Comparison of ENCODE assay signal across 8 mouse cellular contexts in genomic region chr14:115040091-115040571, GRCm38 (mm10). TPM values are rescaled to one million over a fixed set of nuclear protein-coding genes. Genes with fewer than 3 reads are reported as not detected.
DNase-seq lines count a peak whose midpoint lies in the region; ATAC-seq and TF ChIP-seq lines count a peak whose summit lies in the region.

No protein-coding gene starts in this region.

- DNase-seq in heart, adult 8-10 months (ENCODE audit: low spot score), result no peak
- DNase-seq in CD8-positive naive resting alpha-beta T cell, adult 2 months (ENCODE audit: low read depth in 2 of 2, low spot score in 2 of 2), result peak; percentile 25 to 37
- DNase-seq in c-Kit-positive CD71-positive TER-119-positive erythroid progenitor cells, embryonic 14.5 days (ENCODE audit: low spot score), result peak; percentile 64
- no peak for DNase-seq in hindbrain, embryonic 10.5 days (ENCODE audit: low spot score)
- no peak for DNase-seq in liver, postnatal 0 days
- no peak for DNase-seq in right cerebral cortex, postnatal 36 days (ENCODE audit: low spot score in 2 of 2)

- peaks cover 25% of the 10 kb centered on the region for H3K4me1 ChIP-seq in heart, embryonic 15.5 days (replicated peaks)
- H3K4me1 ChIP-seq in hindbrain, embryonic 10.5 days (replicated peaks), result peaks cover 22% of the 10 kb centered on the region
- H3K4me1 ChIP-seq in liver, postnatal 0 days (ENCODE audit: insufficient read depth), result peaks cover 15% of the 10 kb centered on the region
- H3K4me1 ChIP-seq in stomach, embryonic 16.5 days (ENCODE audit: control insufficient read depth, insufficient read depth, low read length), result peaks cover 11% of the 10 kb centered on the region

- WGBS in heart, embryonic 15.5 days, result 2% methylated on average over 29 of the region's 30 CpGs
- 3% methylated on average over 30 of the region's 30 CpGs for WGBS in hindbrain, embryonic 10.5 days
- 2% methylated on average over 26 of the region's 30 CpGs for WGBS in liver, postnatal 0 days (ENCODE audit: insufficient replicate concordance)
- WGBS in stomach, embryonic 16.5 days, result under 1% methylated on average over 29 of the region's 30 CpGs

- H3K27ac ChIP-seq in heart, embryonic 15.5 days, result peak overlapping the region; percentile 96
- H3K27ac ChIP-seq in hindbrain, embryonic 10.5 days, result peak overlapping the region; percentile 100
- peak overlapping the region; percentile 96 for H3K27ac ChIP-seq in liver, postnatal 0 days (ENCODE audit: low read depth)
- H3K27ac ChIP-seq in stomach, embryonic 16.5 days (ENCODE audit: low read length), result peak overlapping the region; percentile 53

- H3K9me3 ChIP-seq in heart, embryonic 15.5 days (replicated peaks), result no peaks in the 10 kb centered on the region
- H3K9me3 ChIP-seq in hindbrain, embryonic 10.5 days, result no peaks in the 10 kb centered on the region
- H3K9me3 ChIP-seq in liver, postnatal 0 days (ENCODE audit: low read length), result no peaks in the 10 kb centered on the region
- no peaks in the 10 kb centered on the region for H3K9me3 ChIP-seq in stomach, embryonic 16.5 days (replicated peaks; ENCODE audit: control insufficient read depth, low read length)

- no peak for TF ChIP-seq CTCF in liver, postnatal 0 days (IDR thresholded peaks at IDR 0.05; ENCODE audit: low read depth)

- TF ChIP-seq EP300 in liver, postnatal 0 days (IDR thresholded peaks at IDR 0.05; ENCODE audit: low read depth), result no peak

- H3K4me3 ChIP-seq in heart, embryonic 15.5 days, result peak overlapping the region; percentile 91
- H3K4me3 ChIP-seq in hindbrain, embryonic 10.5 days, result peak overlapping the region; percentile 91
- H3K4me3 ChIP-seq in liver, postnatal 0 days (ENCODE audit: low read depth, low read length), result peak overlapping the region; percentile 67
- H3K4me3 ChIP-seq in stomach, embryonic 16.5 days (replicated peaks; ENCODE audit: low read length), result peak overlapping the region; percentile 80

- peak overlapping the region; percentile 98 for H3K4me2 ChIP-seq in heart, embryonic 15.5 days
- H3K4me2 ChIP-seq in liver, postnatal 0 days (ENCODE audit: low read depth, low read length), result peak overlapping the region; percentile 73
- peak overlapping the region; percentile 88 for H3K4me2 ChIP-seq in stomach, embryonic 16.5 days (ENCODE audit: low read depth, low read length)

- peaks cover 16% of the 10 kb centered on the region for H3K36me3 ChIP-seq in heart, embryonic 15.5 days
- H3K36me3 ChIP-seq in hindbrain, embryonic 10.5 days, result peaks cover 25% of the 10 kb centered on the region
- peaks cover 17% of the 10 kb centered on the region for H3K36me3 ChIP-seq in liver, postnatal 0 days (replicated peaks; ENCODE audit: insufficient read depth, low read length)
- peaks cover 4% of the 10 kb centered on the region; the same call in 1 of the 2 replicates for H3K36me3 ChIP-seq in stomach, embryonic 16.5 days (ENCODE audit: control insufficient read depth, insufficient read depth, low read length)

- no peaks in the 10 kb centered on the region for H3K27me3 ChIP-seq in heart, embryonic 15.5 days
- H3K27me3 ChIP-seq in hindbrain, embryonic 10.5 days (ENCODE audit: insufficient read depth, poor library complexity, severe bottlenecking), result peaks cover 9% of the 10 kb centered on the region
- 0 out of 2 replicates have a peak, but pooled peaks cover 3% of the 10 kb centered on the region for H3K27me3 ChIP-seq in liver, postnatal 0 days (ENCODE audit: insufficient read depth, low read length)
- peaks cover 2% of the 10 kb centered on the region; the same call in 1 of the 2 replicates for H3K27me3 ChIP-seq in stomach, embryonic 16.5 days (ENCODE audit: control insufficient read depth, insufficient read depth, low read length)

- peak overlapping the region; percentile 75 for H3K9ac ChIP-seq in heart, embryonic 15.5 days
- H3K9ac ChIP-seq in liver, postnatal 0 days (replicated peaks), result peak overlapping the region; percentile 89
- H3K9ac ChIP-seq in stomach, embryonic 16.5 days (ENCODE audit: low read length), result peak overlapping the region; percentile 99

- no peak for ATAC-seq in heart, embryonic 15.5 days (replicated peaks; ENCODE audit: insufficient number of reproducible peaks, insufficient read depth, low FRiP score, low read depth)
- ATAC-seq in liver, postnatal 0 days, result peak; percentile 22; the same call in 1 of the 2 replicates
- peak; percentile 49 for ATAC-seq in stomach, embryonic 16.5 days (ENCODE audit: insufficient read depth, low FRiP score)

RNA-seq across cellular contexts. Expression of gene Gpc5, which starts 51.9 kb away (rescaled TPM):
- polyA plus RNA-seq in heart, embryonic 15.5 days (2015; fragmentation: Nextera tagmentation; extraction: Ambion mirVana), result 0.06 and 0.29 TPM in 2 replicates
- total RNA-seq in heart, adult 8-10 months (2022), result not detected
- polyA plus RNA-seq in hindbrain, embryonic 10.5 days (2016; fragmentation: Nextera tagmentation; extraction: Ambion mirVana), result 0.22 and 0.65 TPM in 2 replicates
- not detected in 2 replicates for polyA plus RNA-seq in liver, postnatal 0 days (2015; fragmentation: Nextera tagmentation; extraction: Ambion mirVana)
- 0.10 and 0.19 TPM in 2 replicates for polyA plus RNA-seq in stomach, embryonic 16.5 days (2015; fragmentation: Nextera tagmentation; extraction: Ambion mirVana)

Comparison
In these comparisons a context has a peak if more than half of its experiments do, and no peak if none do; other contexts are left out.
1. DNase-seq: peak in CD8-positive naive resting alpha-beta T cell, adult 2 months (2 of 2) and c-Kit-positive CD71-positive TER-119-positive erythroid progenitor cells, embryonic 14.5 days (single experiment); none in heart, adult 8-10 months (single experiment), hindbrain, embryonic 10.5 days (single experiment), liver, postnatal 0 days (single experiment) and right cerebral cortex, postnatal 36 days (0 of 2).
2. Peak in every context shown above with its lines, with median percentiles within 50 percentile points of each other: H3K27ac ChIP-seq, H3K4me2 ChIP-seq, H3K4me3 ChIP-seq and H3K9ac ChIP-seq.